Mouse (Mus musculus) lung, postnatal 0 days (tissue): ENCODE measurements at regions not wholly inside any gene's neighbourhood (a gene's known extent, or its start where the extent isn't known, plus 50 kb on each side); places are given as distances from the start of the nearest gene placed in this dataset.

Source experiments
- ATAC-seq: fragments of 200-750 bp; cut with Nextera tagmentation; 2 replicates; pipeline ENCODE4 v1.8.0; 2017; ENCODE audit warnings: moderate library complexity
- DNase-seq: peaks from one replicate; pipeline ENCODE4 v3.0.0-alpha.2; 2016; ENCODE audit warnings: low spot score
- H3K27ac ChIP-seq: fragments of 300-500 bp; sonication (generic); 2 replicates; pipeline ENCODE4 v1.5.1; 2014; ENCODE audit warnings: antibody characterized with exemption, mild to moderate bottlenecking, low read length, mixed read lengths
- H3K27me3 ChIP-seq: fragments of 300-500 bp; sonication (generic); replicated peaks from 2 replicates; pipeline ENCODE4 v1.6.1; 2014; ENCODE audit warnings: low read length, mixed read lengths; ENCODE audit not compliant: insufficient read depth
- H3K36me3 ChIP-seq: fragments of 300-500 bp; sonication (generic); 2 replicates; pipeline ENCODE4 v1.6.1; 2014; ENCODE audit warnings: low read length, mixed read lengths; ENCODE audit not compliant: insufficient read depth
- H3K4me1 ChIP-seq: fragments of 300-500 bp; sonication (generic); 2 replicates; pipeline ENCODE4 v1.6.1; 2014; ENCODE audit warnings: antibody characterized with exemption, low read depth, low read length, mixed read lengths; ENCODE audit not compliant: insufficient read depth
- H3K4me2 ChIP-seq: fragments of 300-500 bp; sonication (generic); replicated peaks from 2 replicates; pipeline ENCODE4 v1.6.1; 2014; ENCODE audit warnings: low read depth, mild to moderate bottlenecking, low read length, moderate library complexity, mixed read lengths
- H3K4me3 ChIP-seq: fragments of 300-500 bp; sonication (generic); 2 replicates; pipeline ENCODE4 v1.5.1; 2014; ENCODE audit warnings: low read depth, low read length
- H3K9ac ChIP-seq: fragments of 300-500 bp; sonication (generic); replicated peaks from 2 replicates; pipeline ENCODE4 v1.6.1; 2014; ENCODE audit warnings: low read depth, mild to moderate bottlenecking
- H3K9me3 ChIP-seq: fragments of 300-500 bp; sonication (generic); 2 replicates; pipeline ENCODE4 v1.6.1; 2016; ENCODE audit warnings: low read length, mixed read lengths
- CTCF ChIP-seq: IDR thresholded peaks from 2 replicates; pipeline ENCODE4 v1.5.1; 2016; ENCODE audit warnings: antibody characterized with exemption, mild to moderate bottlenecking
- EP300 ChIP-seq: IDR thresholded peaks from 2 replicates; pipeline ENCODE4 v1.6.1; 2016; ENCODE audit warnings: antibody characterized with exemption, mild to moderate bottlenecking, control low read depth
- WGBS: fragments of 180-500 bp; shearing (Covaris S2); extraction: QIAGEN DNeasy Blood & Tissue Kit; methylation state at CpG from one replicate; pipeline ENCODE4 v1.1.7; 2014; 5-methylcytosine and 5-hydroxymethylcytosine counted together

DNA sequence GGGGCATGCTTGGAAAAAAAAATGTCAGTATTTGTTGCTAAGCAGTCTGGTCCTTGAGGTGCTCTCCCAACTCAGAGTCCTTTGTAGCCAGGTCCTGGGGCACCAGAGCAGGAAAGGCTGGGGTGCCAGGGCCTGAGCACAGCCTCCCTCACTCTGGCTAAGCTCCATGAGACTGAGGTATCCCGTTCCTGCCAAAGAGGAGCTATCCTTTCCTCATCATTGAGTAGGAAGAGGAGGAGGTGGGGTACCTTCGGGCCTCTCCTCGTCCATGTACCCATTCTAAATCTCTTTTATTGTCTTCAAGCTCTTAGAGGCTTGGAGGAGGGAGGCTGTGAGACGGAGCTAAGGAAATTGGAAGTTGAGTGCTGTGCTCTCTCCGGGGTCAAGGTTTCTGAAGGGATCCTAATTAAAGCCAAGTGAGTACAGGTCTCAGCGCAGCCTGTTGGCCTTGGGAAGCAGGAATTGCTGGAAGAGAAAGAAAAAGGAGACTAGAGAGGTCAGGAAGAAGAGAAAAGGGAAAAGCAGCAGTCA, 435.6 kb upstream of the Zmiz1 start:
- DNase-seq (no peak), ATAC-seq (no peak)
- 79% methylated on average over 6 of the region's 6 CpGs for WGBS
- Histone ChIP-seq H3K9me3 (no peaks in the 10 kb centered on the region), H3K27ac (no peak overlapping the region), H3K9ac (no peak overlapping the region), H3K27me3 (no peaks in the 10 kb centered on the region), H3K4me1 (no peaks in the 10 kb centered on the region), H3K36me3 (no peaks in the 10 kb centered on the region), H3K4me2 (no peak overlapping the region), H3K4me3 (no peak overlapping the region)
- no peak for TF ChIP-seq EP300
- no peak for TF ChIP-seq CTCF

DNA sequence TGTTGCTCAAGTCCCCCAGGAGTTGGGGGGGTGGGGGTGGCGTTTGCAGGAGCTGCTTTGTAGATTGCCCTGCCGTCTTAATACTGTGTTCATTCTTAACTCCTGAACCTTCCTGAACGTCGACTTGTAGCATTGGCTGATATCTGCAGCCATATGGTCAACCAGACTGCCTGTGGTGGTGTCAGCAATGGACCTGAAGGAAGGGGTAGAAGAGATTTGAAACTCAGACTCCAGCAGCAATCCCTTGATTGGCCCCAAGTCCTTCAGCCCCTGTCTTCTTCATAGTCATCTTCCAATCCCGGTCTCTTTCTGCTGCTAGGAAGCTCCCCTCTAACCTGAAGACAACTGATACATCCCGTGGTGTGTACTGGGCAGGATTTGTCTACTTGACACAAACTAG, 433.9 kb upstream of the Zmiz1 start:
- no peak overlapping the region for H3K27ac ChIP-seq
- no peak for TF ChIP-seq CTCF
- TF ChIP-seq EP300 = no peak
- no peak overlapping the region for H3K4me3 ChIP-seq
- WGBS = 86% methylated on average over 6 of the region's 6 CpGs
- H3K9ac ChIP-seq = no peak overlapping the region
- ATAC-seq = no peak
- no peak overlapping the region for H3K4me2 ChIP-seq
- H3K9me3 ChIP-seq = no peaks in the 10 kb centered on the region
- DNase-seq = no peak
- H3K4me1 ChIP-seq = no peaks in the 10 kb centered on the region
- no peaks in the 10 kb centered on the region for H3K27me3 ChIP-seq
- H3K36me3 ChIP-seq = no peaks in the 10 kb centered on the region

DNA sequence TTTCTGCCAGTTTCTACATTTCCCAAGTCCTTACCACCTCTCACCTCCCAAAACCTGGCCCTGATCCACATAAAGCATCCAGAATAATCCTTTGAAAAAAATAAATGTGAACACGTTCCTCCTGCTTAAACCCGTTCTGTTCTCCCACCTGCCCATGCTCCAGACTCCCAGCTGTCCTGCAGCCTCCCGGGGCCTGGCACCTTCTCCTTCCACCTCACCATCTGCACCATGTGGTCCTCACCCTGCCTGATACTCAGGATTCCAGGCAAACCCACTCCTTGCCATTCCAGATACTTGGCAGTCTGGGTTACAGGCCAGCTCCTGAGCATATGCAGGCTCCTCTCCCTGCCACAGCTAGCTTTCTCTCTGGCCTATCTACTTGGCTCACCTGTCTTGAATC, 431.9 kb upstream of the Zmiz1 start:
- no peak for TF ChIP-seq CTCF
- no peak for TF ChIP-seq EP300
- ATAC-seq = no peak
- no peak overlapping the region for H3K27ac ChIP-seq
- no peak overlapping the region for H3K9ac ChIP-seq
- H3K4me1 ChIP-seq = no peaks in the 10 kb centered on the region
- no peak for DNase-seq
- no peaks in the 10 kb centered on the region for H3K36me3 ChIP-seq
- H3K9me3 ChIP-seq = no peaks in the 10 kb centered on the region
- H3K27me3 ChIP-seq = no peaks in the 10 kb centered on the region
- 72% methylated on average over 3 of the region's 3 CpGs for WGBS
- no peak overlapping the region for H3K4me3 ChIP-seq
- no peak overlapping the region for H3K4me2 ChIP-seq

DNA sequence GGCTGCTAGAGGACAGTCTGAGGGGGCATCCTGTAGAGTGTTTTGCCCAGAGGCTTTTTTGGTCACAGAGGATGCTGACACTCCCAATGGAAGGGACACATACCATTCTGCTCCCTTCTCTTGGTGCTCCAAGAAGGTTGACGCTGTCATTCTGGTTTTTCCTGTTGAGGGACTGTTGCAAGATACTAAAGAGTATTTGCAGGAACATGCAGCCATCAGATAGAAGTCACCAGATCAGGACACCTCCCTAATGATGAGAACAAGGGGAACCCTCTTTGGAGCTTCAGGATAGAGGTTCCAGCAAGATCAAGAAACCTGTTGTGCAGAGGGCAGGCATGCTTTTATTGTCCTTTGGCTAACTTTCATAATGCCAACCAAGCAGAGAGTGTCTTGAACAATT, 431.1 kb upstream of the Zmiz1 start:
- H3K4me2 ChIP-seq = no peak overlapping the region
- DNase-seq = no peak
- ATAC-seq = no peak
- no peaks in the 10 kb centered on the region for H3K27me3 ChIP-seq
- no peaks in the 10 kb centered on the region for H3K4me1 ChIP-seq
- no peak overlapping the region for H3K9ac ChIP-seq
- H3K36me3 ChIP-seq = no peaks in the 10 kb centered on the region
- H3K27ac ChIP-seq = no peak overlapping the region
- no peaks in the 10 kb centered on the region for H3K9me3 ChIP-seq
- WGBS = 72% methylated on average over 1 of the region's 1 CpGs
- no peak for TF ChIP-seq CTCF
- no peak overlapping the region for H3K4me3 ChIP-seq

DNA sequence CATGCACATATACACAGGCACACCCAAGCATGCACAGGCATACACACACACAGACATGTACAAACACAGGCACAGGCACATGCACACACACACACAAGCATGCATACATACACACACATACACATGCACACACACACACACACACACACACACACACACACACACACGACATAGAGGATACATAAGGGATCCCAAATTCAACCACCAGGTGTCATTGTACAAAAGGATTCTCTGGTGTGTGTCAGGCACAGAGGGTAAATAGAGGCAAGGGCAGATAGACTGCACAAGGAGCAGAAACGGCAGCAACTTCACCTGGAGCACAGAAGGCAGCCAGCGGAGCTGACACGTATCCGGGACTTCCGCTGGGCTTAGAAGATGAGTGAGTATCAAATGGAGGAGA, 428.1 kb upstream of the Zmiz1 start:
- no peak overlapping the region for H3K27ac ChIP-seq
- ATAC-seq (no peak), DNase-seq (no peak)
- no peaks in the 10 kb centered on the region for H3K27me3 ChIP-seq
- H3K36me3 ChIP-seq = no peaks in the 10 kb centered on the region
- no peak overlapping the region for H3K4me3 ChIP-seq
- 81% methylated on average over 6 of the region's 6 CpGs for WGBS
- TF ChIP-seq CTCF (peak; percentile 43), EP300 (no peak)
- no peak overlapping the region for H3K4me2 ChIP-seq
- no peak overlapping the region for H3K9ac ChIP-seq
- no peaks in the 10 kb centered on the region for H3K4me1 ChIP-seq
- H3K9me3 ChIP-seq = no peaks in the 10 kb centered on the region

DNA sequence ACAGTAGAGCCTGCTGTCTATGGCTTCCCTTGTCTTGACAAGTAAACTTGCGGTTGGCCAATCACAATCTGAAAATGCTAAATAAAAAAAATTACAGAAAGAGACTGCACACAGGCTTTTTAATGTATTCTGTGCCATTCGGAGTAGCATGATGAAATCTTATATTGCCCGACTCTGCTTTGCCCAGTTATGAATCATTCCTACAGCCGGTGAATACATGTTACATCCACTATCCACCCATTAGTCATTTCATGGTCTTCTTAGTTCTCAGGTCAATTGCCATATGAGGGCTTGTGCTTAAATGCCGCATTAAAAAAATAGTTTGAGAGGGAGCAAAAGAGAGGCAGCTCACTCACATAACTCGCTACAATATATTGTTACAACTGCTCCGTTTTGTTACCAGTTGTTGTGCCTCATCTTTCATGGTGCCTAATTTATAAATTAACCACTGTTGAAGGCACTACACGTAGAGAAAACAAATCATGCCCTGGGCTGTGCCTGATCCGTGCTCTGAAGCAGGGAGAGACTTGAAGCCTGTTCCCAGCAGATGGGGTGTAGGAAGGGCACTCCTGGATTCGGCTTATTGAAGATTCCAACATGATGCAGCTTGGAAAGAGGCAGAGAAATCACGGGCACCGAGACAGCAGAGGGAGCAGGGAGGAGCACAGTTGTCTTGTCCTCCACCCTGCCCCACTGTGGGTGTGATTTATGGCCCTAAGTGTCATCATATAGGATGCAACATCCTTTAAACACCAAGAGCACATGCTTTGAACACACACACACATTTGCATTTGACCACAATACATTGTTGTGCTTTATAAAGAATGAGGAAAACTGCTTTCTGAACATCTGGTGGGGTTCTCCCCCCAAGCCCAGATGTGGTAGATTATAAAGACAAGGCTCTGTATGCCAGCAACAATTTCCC, 427.0 kb upstream of the Zmiz1 start:
- Histone ChIP-seq H3K9ac (no peak overlapping the region), H3K4me1 (no peaks in the 10 kb centered on the region), H3K9me3 (no peaks in the 10 kb centered on the region), H3K27ac (no peak overlapping the region), H3K36me3 (no peaks in the 10 kb centered on the region), H3K4me2 (no peak overlapping the region), H3K4me3 (no peak overlapping the region), H3K27me3 (no peaks in the 10 kb centered on the region)
- 69% methylated on average over 12 of the region's 12 CpGs for WGBS
- DNase-seq = no peak
- no peak for TF ChIP-seq EP300
- TF ChIP-seq CTCF = no peak
- no peak for ATAC-seq
